Mouse (Mus musculus) frontal cortex, postnatal 36 days (tissue): Measurements from ENCODE around the gene Svip.

Experiments
- DNase-seq, 2 experiments: peaks; one replicate each; pipeline ENCODE4 v3.0.0; 2022; ENCODE audit warnings: low spot score in 2 of 2

The Svip gene

GRCm38 (mm10) chr7:51962219-51962952 lies 43.4 kb downstream of the Svip start:
- no peak for DNase-seq

DNA sequence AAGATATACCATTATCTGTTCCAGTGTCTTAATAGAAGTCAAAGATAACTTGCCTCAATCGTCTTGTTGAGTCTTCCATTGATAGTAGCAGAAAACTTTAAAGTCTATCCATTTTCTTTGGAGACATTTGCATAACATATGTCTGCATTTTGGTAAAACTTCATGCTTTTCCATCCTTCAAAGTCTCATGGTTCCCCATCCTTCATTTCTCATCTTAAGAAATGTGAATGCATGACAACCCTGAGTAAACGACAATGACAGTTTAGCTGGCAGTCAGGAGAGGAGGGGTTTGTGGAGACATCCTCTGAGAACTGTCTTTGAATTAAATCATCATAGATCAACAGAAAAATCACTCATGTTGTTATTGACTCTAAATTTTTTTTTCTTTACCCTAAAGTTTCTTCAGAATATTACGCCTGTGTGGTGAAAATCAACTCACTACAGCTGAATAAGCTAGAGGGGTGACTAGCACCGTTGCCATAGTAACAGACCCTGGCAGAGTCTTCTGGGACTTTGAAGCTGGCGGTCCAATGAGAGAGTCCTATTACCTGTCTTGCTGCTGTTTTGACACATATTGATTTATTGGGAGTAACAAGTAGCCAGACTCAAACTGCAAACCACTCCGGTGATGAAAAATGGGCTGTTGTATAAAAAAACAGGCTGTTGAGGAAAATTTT lies 45.0 kb downstream of the Svip start:
- no peak for DNase-seq

DNA sequence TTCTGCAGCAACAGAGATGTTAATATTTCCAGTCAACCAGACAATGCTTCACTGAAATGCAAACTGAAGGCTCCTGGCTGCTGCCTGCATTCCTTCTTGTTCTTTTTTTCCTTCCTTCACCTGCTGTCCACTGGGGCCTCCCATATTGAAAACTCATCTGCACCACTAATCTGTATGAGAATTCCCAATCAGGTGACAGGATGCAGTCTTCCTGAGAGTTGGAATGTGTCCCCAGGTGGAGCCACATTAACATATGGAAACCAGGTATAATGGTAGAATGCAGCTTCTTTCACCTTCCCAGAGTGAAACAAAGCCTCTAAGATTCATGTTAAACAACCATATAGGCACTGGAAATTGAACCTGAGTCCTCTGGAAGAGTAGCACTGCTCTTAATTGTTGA lies 48.1 kb downstream of the Svip start:
- DNase-seq: no peak

DNA sequence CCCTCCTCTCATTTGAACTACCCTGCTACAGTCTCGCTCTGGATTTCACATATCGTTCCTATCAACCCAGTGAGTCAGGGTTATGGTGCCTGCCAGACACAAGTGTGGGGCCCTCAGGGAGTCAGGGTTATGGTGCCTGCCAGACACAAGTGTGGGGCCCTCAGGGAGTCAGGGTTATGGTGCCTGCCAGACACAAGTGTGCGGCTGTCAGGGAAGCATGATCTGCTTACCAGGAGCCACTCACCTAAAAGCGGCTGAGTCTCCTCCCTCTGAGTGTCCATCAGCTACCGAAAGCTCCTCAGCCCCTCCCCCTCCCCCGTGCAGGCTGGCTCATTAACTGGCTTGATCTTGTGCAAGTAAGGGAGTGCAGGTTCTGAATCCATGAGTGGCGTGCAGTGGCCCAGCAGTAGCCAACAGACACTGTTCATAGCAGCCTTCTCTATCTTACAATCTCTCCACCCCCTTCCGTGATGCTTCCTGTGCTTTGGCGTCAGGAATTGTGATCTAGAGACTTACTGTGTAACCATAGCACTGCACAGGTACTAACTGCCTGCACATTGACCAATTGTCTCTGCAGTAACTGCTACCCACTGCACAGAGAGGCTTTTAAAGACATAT lies 50.3 kb downstream of the Svip start:
- DNase-seq: no peak
